Mouse (Mus musculus): ENCODE measurements at regions not wholly inside any gene's neighbourhood (a gene's known extent, or its start where the extent isn't known, plus 50 kb on each side); places are given as distances from the start of the nearest gene placed in this dataset.
A peak's percentile ranks its signal among the peaks of the same experiment; 100 is the strongest.

DNA sequence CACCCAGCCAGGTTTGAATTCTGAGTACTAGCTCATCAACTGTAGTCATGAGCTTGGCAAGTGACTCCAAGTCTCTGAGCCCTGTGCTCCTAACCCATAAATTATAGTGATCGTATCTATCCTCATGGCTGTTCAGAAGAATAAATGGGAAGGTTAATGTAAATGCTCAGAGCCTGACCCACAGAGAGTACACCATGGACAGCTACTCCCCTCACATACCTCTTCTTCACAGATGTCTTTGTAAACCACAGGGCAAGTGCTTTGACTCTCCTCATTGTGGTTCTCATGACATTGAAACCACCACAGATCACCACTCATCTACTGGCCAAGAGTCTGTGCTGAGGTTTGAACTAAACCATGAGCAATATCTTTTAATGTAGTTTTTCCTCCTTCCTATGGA, 513.4 kb upstream of the Gm26657 start:
- Histone ChIP-seq H3K4me3 (ENCODE audit: insufficient read depth in 1 of 2, low read depth in 1 of 2, low read length in 2 of 2, poor library complexity in 1 of 2, severe bottlenecking in 1 of 2) (no peak overlapping the region), H3K9ac (ENCODE audit: insufficient read depth, low read depth, low read length, poor library complexity, severe bottlenecking) (no peak overlapping the region), H3K4me1 (ENCODE audit: control insufficient read depth in 2 of 2, insufficient read depth in 2 of 2, low read length in 2 of 2, poor library complexity in 1 of 2) (no peaks in the 10 kb centered on the region), H3K9me3 (ENCODE audit: control insufficient read depth, insufficient read depth, low read depth, low read length) (no peaks in the 10 kb centered on the region), H3K36me3 (ENCODE audit: control insufficient read depth, insufficient read depth, low read length, poor library complexity, severe bottlenecking) (no peaks in the 10 kb centered on the region), H3K27ac (ENCODE audit: insufficient read depth, low read depth, low read length, poor library complexity, severe bottlenecking) (no peak overlapping the region)
- in situ Hi-C loops (cut with MboI; ENCODE audit: low sequenced_read_pairs in 2 of 2, unreplicated experiment in 2 of 2), result no loop called here
- DNase-seq (ENCODE audit: low read depth, low spot score), result no peak
- TF ChIP-seq ZC3H11A (IDR thresholded peaks at IDR 0.05; ENCODE audit: borderline replicate concordance, low read depth, low read length) (no peak), ZNF384 (IDR thresholded peaks at IDR 0.05; ENCODE audit: low read depth, low read length) (no peak), CHD2 (IDR thresholded peaks at IDR 0.05; ENCODE audit: low read depth, low read length) (no peak), HCFC1 (IDR thresholded peaks at IDR 0.05; ENCODE audit: borderline replicate concordance, insufficient read depth, low read length) (no peak), MAFK (IDR thresholded peaks at IDR 0.05; ENCODE audit: insufficient read depth, low read depth, low read length) (no peak)

DNA sequence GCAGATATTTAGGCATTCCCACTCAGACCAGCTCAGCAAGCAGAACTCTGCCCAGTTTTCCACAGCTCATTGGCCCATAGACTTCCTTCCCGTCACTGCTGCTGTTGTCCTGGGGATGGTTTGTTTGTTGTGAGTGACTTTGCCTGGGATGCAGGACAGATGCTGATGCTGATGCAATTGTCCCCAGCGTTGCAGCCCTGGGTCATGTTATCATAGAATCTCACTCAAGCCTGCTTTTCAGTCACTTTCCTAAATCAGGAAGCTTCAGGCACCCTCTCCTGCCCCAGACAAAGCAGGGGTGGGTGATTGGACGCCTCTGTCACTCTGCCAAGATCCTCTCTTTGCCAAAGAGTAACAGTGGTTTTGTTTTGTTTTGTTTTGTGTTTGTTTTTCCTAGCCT, 515.3 kb upstream of the Gm26657 start:
- no peak for DNase-seq (ENCODE audit: low read depth, low spot score)
- Histone ChIP-seq H3K4me3 (ENCODE audit: insufficient read depth in 1 of 2, low read depth in 1 of 2, low read length in 2 of 2, poor library complexity in 1 of 2, severe bottlenecking in 1 of 2) (no peak overlapping the region), H3K9me3 (ENCODE audit: control insufficient read depth, insufficient read depth, low read depth, low read length) (no peaks in the 10 kb centered on the region), H3K27ac (ENCODE audit: insufficient read depth, low read depth, low read length, poor library complexity, severe bottlenecking) (no peak overlapping the region), H3K36me3 (ENCODE audit: control insufficient read depth, insufficient read depth, low read length, poor library complexity, severe bottlenecking) (no peaks in the 10 kb centered on the region), H3K4me1 (ENCODE audit: control insufficient read depth in 2 of 2, insufficient read depth in 2 of 2, low read length in 2 of 2, poor library complexity in 1 of 2) (no peaks in the 10 kb centered on the region), H3K9ac (ENCODE audit: insufficient read depth, low read depth, low read length, poor library complexity, severe bottlenecking) (no peak overlapping the region)
- TF ChIP-seq ZC3H11A (IDR thresholded peaks at IDR 0.05; ENCODE audit: borderline replicate concordance, low read depth, low read length), result no peak
- TF ChIP-seq HCFC1 (IDR thresholded peaks at IDR 0.05; ENCODE audit: borderline replicate concordance, insufficient read depth, low read length), result no peak
- TF ChIP-seq CHD2 (IDR thresholded peaks at IDR 0.05; ENCODE audit: low read depth, low read length), result no peak
- in situ Hi-C loops (cut with MboI; ENCODE audit: low sequenced_read_pairs in 2 of 2, unreplicated experiment in 2 of 2), result no loop called here

DNA sequence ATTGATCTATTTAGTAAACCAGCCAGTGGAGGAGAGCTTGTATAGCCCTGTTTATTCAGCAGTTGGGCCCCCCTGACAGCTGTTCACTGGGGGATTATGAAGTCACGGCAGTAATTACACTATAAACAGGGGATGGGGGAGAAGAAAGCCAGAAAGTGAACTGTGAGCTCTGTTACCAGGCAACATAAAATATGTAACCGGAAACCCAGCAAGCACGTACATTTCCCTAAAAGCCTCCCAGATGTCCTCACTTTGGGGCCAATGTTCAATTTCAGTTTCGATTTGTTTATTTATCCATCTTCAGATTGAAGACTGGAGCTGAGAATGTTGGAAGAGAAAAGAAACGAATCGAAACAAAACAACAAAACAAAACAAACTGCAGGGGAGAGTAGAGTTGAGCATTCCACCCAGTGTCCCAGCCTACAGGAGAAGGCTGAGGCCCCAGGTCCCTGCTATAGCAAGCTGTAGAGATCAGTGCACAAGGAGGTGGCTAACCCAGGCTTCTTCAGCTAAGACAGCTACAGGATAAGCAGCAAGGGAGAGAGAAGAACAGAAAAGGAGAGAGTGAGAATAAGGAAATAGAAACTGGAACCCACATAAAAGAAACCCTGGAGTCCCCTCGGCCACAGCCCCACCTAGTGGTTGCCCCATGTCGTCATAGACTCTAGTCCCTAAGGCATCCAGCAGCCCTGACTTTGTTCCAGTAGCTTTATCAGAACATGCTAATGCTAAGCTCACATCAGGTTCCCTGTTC, 517.7 kb upstream of the Gm26657 start:
- peak; percentile 41; the same call in 1 of the 2 replicates for TF ChIP-seq ZC3H11A (IDR thresholded peaks at IDR 0.05; ENCODE audit: borderline replicate concordance, low read depth, low read length)
- no peak for TF ChIP-seq HCFC1 (IDR thresholded peaks at IDR 0.05; ENCODE audit: borderline replicate concordance, insufficient read depth, low read length)
- no peak for TF ChIP-seq MAFK (IDR thresholded peaks at IDR 0.05; ENCODE audit: insufficient read depth, low read depth, low read length)
- DNase-seq (ENCODE audit: low read depth, low spot score), result peak; percentile 28
- Histone ChIP-seq H3K27ac (ENCODE audit: insufficient read depth, low read depth, low read length, poor library complexity, severe bottlenecking) (no peak overlapping the region), H3K36me3 (ENCODE audit: control insufficient read depth, insufficient read depth, low read length, poor library complexity, severe bottlenecking) (no peaks in the 10 kb centered on the region), H3K4me1 (ENCODE audit: control insufficient read depth in 2 of 2, insufficient read depth in 2 of 2, low read length in 2 of 2, poor library complexity in 1 of 2) (no peaks in the 10 kb centered on the region), H3K9ac (ENCODE audit: insufficient read depth, low read depth, low read length, poor library complexity, severe bottlenecking) (no peak overlapping the region), H3K4me3 (ENCODE audit: insufficient read depth in 1 of 2, low read depth in 1 of 2, low read length in 2 of 2, poor library complexity in 1 of 2, severe bottlenecking in 1 of 2) (no peak overlapping the region), H3K9me3 (ENCODE audit: control insufficient read depth, insufficient read depth, low read depth, low read length) (no peaks in the 10 kb centered on the region)
- in situ Hi-C loops (cut with MboI; ENCODE audit: low sequenced_read_pairs in 2 of 2, unreplicated experiment in 2 of 2), result no loop called here

DNA sequence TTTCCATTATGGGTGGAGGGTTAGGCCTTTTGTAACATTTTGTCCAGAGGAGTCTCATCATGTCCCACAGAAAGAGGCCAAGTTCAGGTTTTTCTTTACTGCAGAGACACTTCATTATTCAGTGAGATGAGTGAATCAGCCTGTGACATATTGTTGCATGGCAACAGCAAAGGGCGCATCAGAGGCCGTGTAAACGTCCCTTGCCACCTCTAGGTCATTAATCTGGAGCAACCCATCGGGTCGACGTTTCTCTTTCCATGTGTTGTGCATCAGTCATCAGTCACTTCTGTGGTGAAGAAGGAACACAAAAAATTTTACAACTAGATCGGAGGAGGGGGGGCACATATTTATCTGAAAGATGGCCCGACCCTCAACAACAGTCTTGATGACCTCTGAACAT, 519.3 kb upstream of the Gm26657 start:
- in situ Hi-C loops (cut with MboI; ENCODE audit: low sequenced_read_pairs in 2 of 2, unreplicated experiment in 2 of 2), result no loop called here
- Histone ChIP-seq H3K4me3 (ENCODE audit: insufficient read depth in 1 of 2, low read depth in 1 of 2, low read length in 2 of 2, poor library complexity in 1 of 2, severe bottlenecking in 1 of 2) (no peak overlapping the region), H3K27ac (ENCODE audit: insufficient read depth, low read depth, low read length, poor library complexity, severe bottlenecking) (no peak overlapping the region), H3K9me3 (ENCODE audit: control insufficient read depth, insufficient read depth, low read depth, low read length) (no peaks in the 10 kb centered on the region), H3K36me3 (ENCODE audit: control insufficient read depth, insufficient read depth, low read length, poor library complexity, severe bottlenecking) (no peaks in the 10 kb centered on the region), H3K9ac (ENCODE audit: insufficient read depth, low read depth, low read length, poor library complexity, severe bottlenecking) (no peak overlapping the region), H3K4me1 (ENCODE audit: control insufficient read depth in 2 of 2, insufficient read depth in 2 of 2, low read length in 2 of 2, poor library complexity in 1 of 2) (no peaks in the 10 kb centered on the region)
- no peak for DNase-seq (ENCODE audit: low read depth, low spot score)
- TF ChIP-seq MAFK (IDR thresholded peaks at IDR 0.05; ENCODE audit: insufficient read depth, low read depth, low read length) (no peak), HCFC1 (IDR thresholded peaks at IDR 0.05; ENCODE audit: borderline replicate concordance, insufficient read depth, low read length) (no peak), ZC3H11A (IDR thresholded peaks at IDR 0.05; ENCODE audit: borderline replicate concordance, low read depth, low read length) (no peak), CHD2 (IDR thresholded peaks at IDR 0.05; ENCODE audit: low read depth, low read length) (no peak), ZNF384 (IDR thresholded peaks at IDR 0.05; ENCODE audit: low read depth, low read length) (no peak)

DNA sequence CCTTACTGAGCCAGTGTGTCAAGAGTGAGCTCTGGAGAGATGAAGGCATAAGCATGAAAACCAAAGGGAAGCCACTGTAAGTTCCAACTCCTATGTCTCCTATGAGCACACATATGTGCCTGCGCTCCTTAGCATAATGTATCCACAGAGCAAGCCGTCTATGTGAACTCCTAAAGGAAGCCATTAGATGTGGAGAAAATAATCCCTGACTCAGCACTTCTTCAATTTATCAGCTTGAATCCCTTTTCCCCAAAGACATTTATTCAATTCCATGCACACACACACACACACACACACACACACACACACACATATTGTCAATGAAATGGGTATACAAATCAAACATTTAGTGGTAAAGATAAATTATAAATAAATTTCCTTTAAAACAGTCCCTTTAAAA, 530.4 kb upstream of the Gm26657 start:
- Histone ChIP-seq H3K36me3 (ENCODE audit: control insufficient read depth, insufficient read depth, low read length, poor library complexity, severe bottlenecking) (no peaks in the 10 kb centered on the region), H3K9me3 (ENCODE audit: control insufficient read depth, insufficient read depth, low read depth, low read length) (no peaks in the 10 kb centered on the region), H3K4me1 (ENCODE audit: control insufficient read depth in 2 of 2, insufficient read depth in 2 of 2, low read length in 2 of 2, poor library complexity in 1 of 2) (no peaks in the 10 kb centered on the region), H3K27ac (ENCODE audit: insufficient read depth, low read depth, low read length, poor library complexity, severe bottlenecking) (no peak overlapping the region), H3K9ac (ENCODE audit: insufficient read depth, low read depth, low read length, poor library complexity, severe bottlenecking) (no peak overlapping the region), H3K4me3 (ENCODE audit: insufficient read depth in 1 of 2, low read depth in 1 of 2, low read length in 2 of 2, poor library complexity in 1 of 2, severe bottlenecking in 1 of 2) (no peak overlapping the region)
- in situ Hi-C loops (cut with MboI; ENCODE audit: low sequenced_read_pairs in 2 of 2, unreplicated experiment in 2 of 2), result no loop called here
- no peak for DNase-seq (ENCODE audit: low read depth, low spot score)
- peak; percentile 92 for TF ChIP-seq MAFK (IDR thresholded peaks at IDR 0.05; ENCODE audit: insufficient read depth, low read depth, low read length)
- TF ChIP-seq HCFC1 (IDR thresholded peaks at IDR 0.05; ENCODE audit: borderline replicate concordance, insufficient read depth, low read length), result no peak
- TF ChIP-seq CHD2 (IDR thresholded peaks at IDR 0.05; ENCODE audit: low read depth, low read length), result no peak
- TF ChIP-seq ZC3H11A (IDR thresholded peaks at IDR 0.05; ENCODE audit: borderline replicate concordance, low read depth, low read length), result no peak
- no peak for TF ChIP-seq ZNF384 (IDR thresholded peaks at IDR 0.05; ENCODE audit: low read depth, low read length)
